Mouse (Mus musculus) limb, embryonic 13.5 days (tissue): ENCODE results near the gene Stk38. TPM values are rescaled to one million over a fixed set of nuclear protein-coding genes. Genes with fewer than 3 reads are reported as not detected.
"Not testable (repeated sequence)": the region's sequence is repeated elsewhere in the genome, so short reads cannot be mapped to it uniquely, and the experiment has no call there.

Source experiments
- ATAC-seq: fragments of 200-750 bp; cut with Nextera tagmentation; 2 replicates; pipeline ENCODE4 v1.8.0; 2017; ENCODE audit warnings: low read depth, moderate number of reproducible peaks, moderate TSS enrichment; ENCODE audit not compliant: low FRiP score
- H3K27ac ChIP-seq: fragments of 300-500 bp; sonication (generic); 2 replicates; pipeline ENCODE4 v1.5.1; 2015; ENCODE audit warnings: inconsistent platforms, mild to moderate bottlenecking, moderate library complexity
- H3K27me3 ChIP-seq: fragments of 300-500 bp; sonication (generic); 2 replicates; pipeline ENCODE4 v1.6.1; 2015; ENCODE audit warnings: mild to moderate bottlenecking, inconsistent platforms
- H3K36me3 ChIP-seq: fragments of 300-500 bp; sonication (generic); 2 replicates; pipeline ENCODE4 v1.6.1; 2015; ENCODE audit warnings: inconsistent platforms, mild to moderate bottlenecking, moderate library complexity
- H3K4me1 ChIP-seq: fragments of 300-500 bp; sonication (generic); 2 replicates; pipeline ENCODE4 v1.6.1; 2015; ENCODE audit warnings: inconsistent platforms
- H3K4me2 ChIP-seq: fragments of 300-500 bp; sonication (generic); replicated peaks from 2 replicates; pipeline ENCODE4 v1.6.1; 2015; ENCODE audit warnings: inconsistent platforms, mild to moderate bottlenecking, moderate library complexity
- H3K4me3 ChIP-seq: fragments of 300-500 bp; sonication (generic); 2 replicates; pipeline ENCODE4 v1.5.1; 2015; ENCODE audit warnings: moderate library complexity, mild to moderate bottlenecking, inconsistent platforms
- H3K9ac ChIP-seq: fragments of 300-500 bp; sonication (generic); 2 replicates; pipeline ENCODE4 v1.6.1; 2015; ENCODE audit warnings: mild to moderate bottlenecking, inconsistent platforms
- H3K9me3 ChIP-seq: fragments of 300-500 bp; sonication (generic); 2 replicates; pipeline ENCODE4 v1.6.1; 2016; ENCODE audit warnings: inconsistent platforms
- WGBS: fragments of 180-500 bp; shearing (Covaris S2); methylation state at CpG from one replicate; pipeline ENCODE4 v1.1.7; 2015; 5-methylcytosine and 5-hydroxymethylcytosine counted together
- polyA plus RNA-seq: library from polyadenylated mRNA; unstranded; fragments of >200 nt; fragmentation: Nextera tagmentation; extraction: Ambion mirVana; gene quantifications from 2 replicates; pipeline ENCODE4 v1.2.1, GENCODE M21; 2015

The Stk38 gene
- polyA plus RNA-seq, 1 experiment from 2014 or later, result 119 TPM

GRCm38 (mm10) chr17:29032274-29033069, 24.7 kb upstream of the Stk38 start, which contains the start of gene Srsf3:
Srsf3 (plus strand) TSS chr17:29032628.
- Histone ChIP-seq H3K27me3 (no peaks in the 10 kb centered on the region), H3K4me1 (peaks cover 27% of the 10 kb centered on the region), H3K4me3 (peak within 1 kb of the TSS; percentile 72), H3K9ac (peak within 1 kb of the TSS; percentile 96), H3K27ac (peak within 1 kb of the TSS; percentile 99), H3K9me3 (no peaks in the 10 kb centered on the region), H3K36me3 (peaks cover 17% of the 10 kb centered on the region), H3K4me2 (peak within 1 kb of the TSS; percentile 89)
- under 1% methylated on average over 72 of the region's 77 CpGs for WGBS
- ATAC-seq, result peak; percentile 98

GRCm38 (mm10) chr17:29031771-29032273, 24.0 kb upstream of the Stk38 start:
- Histone ChIP-seq H3K9me3 (no peaks in the 10 kb centered on the region), H3K4me3 (peak overlapping the region; percentile 72), H3K27ac (peak overlapping the region; percentile 99), H3K36me3 (peaks cover 10% of the 10 kb centered on the region), H3K4me1 (peaks cover 26% of the 10 kb centered on the region), H3K4me2 (peak overlapping the region; percentile 75), H3K9ac (peak overlapping the region; percentile 96), H3K27me3 (no peaks in the 10 kb centered on the region)
- under 1% methylated on average over 26 of the region's 26 CpGs for WGBS
- no peak for ATAC-seq

- not testable (repeated sequence) for ATAC-seq, H3K27me3 ChIP-seq, H3K36me3 ChIP-seq, H3K9me3 ChIP-seq
- peaks cover 25% of the 10 kb centered on the region for H3K4me1 ChIP-seq
- peak overlapping the region; percentile 99 for H3K27ac ChIP-seq
- peak overlapping the region; percentile 72 for H3K4me3 ChIP-seq
- H3K9ac ChIP-seq, result peak overlapping the region; percentile 96
- 40% methylated on average over 7 of the region's 7 CpGs for WGBS
- H3K4me2 ChIP-seq, result peak overlapping the region; percentile 75
Observed at GRCm38 (mm10) chr17:29031085-29031711, 23.4 kb upstream of the Stk38 start.

GRCm38 (mm10) chr17:29030321-29031034, 22.7 kb upstream of the Stk38 start:
- H3K27ac ChIP-seq, result no peak overlapping the region
- no peak overlapping the region for H3K9ac ChIP-seq
- H3K9me3 ChIP-seq, result no peaks in the 10 kb centered on the region
- H3K27me3 ChIP-seq, result no peaks in the 10 kb centered on the region
- ATAC-seq, result no peak
- 90% methylated on average over 6 of the region's 6 CpGs for WGBS
- peaks cover 21% of the 10 kb centered on the region for H3K4me1 ChIP-seq
- H3K4me3 ChIP-seq, result no peak overlapping the region
- H3K36me3 ChIP-seq, result no peaks in the 10 kb centered on the region
- no peak overlapping the region for H3K4me2 ChIP-seq

- Histone ChIP-seq H3K27ac (peak overlapping the region; percentile 52; the same call in 1 of the 2 replicates), H3K4me2 (no peak overlapping the region), H3K27me3 (no peaks in the 10 kb centered on the region), H3K36me3 (no peaks in the 10 kb centered on the region), H3K4me3 (no peak overlapping the region), H3K9ac (no peak overlapping the region), H3K4me1 (peaks cover 30% of the 10 kb centered on the region), H3K9me3 (no peaks in the 10 kb centered on the region)
- 47% methylated on average over 5 of the region's 5 CpGs for WGBS
- ATAC-seq, result no peak
Observed at GRCm38 (mm10) chr17:29026652-29027356, 19.0 kb upstream of the Stk38 start.

GRCm38 (mm10) chr17:29024896-29025565, 17.2 kb upstream of the Stk38 start:
- 21% methylated on average over 10 of the region's 10 CpGs for whole genome bisulfite sequencing
- ATAC-seq, result 0 out of 2 replicates have a peak, but pooled peaks have one; percentile 18
- no peaks in the 10 kb centered on the region for H3K27me3 ChIP-seq
- H3K36me3 ChIP-seq, result no peaks in the 10 kb centered on the region
- H3K4me1 ChIP-seq, result peaks cover 23% of the 10 kb centered on the region
- H3K4me2 ChIP-seq, result no peak overlapping the region
- no peaks in the 10 kb centered on the region for H3K9me3 ChIP-seq
- 0 out of 2 replicates have a peak overlapping the region, but pooled peaks have one; percentile 35 for H3K9ac ChIP-seq
- H3K27ac ChIP-seq, result no peak overlapping the region; the same call in 1 of the 2 replicates
- H3K4me3 ChIP-seq, result no peak overlapping the region

- Histone ChIP-seq H3K9ac (no peak overlapping the region), H3K27ac (no peak overlapping the region), H3K9me3 (no peaks in the 10 kb centered on the region), H3K4me1 (peaks cover 23% of the 10 kb centered on the region), H3K36me3 (no peaks in the 10 kb centered on the region), H3K4me2 (no peak overlapping the region), H3K27me3 (no peaks in the 10 kb centered on the region), H3K4me3 (no peak overlapping the region)
- WGBS, result 66% methylated on average over 22 of the region's 22 CpGs
- no peak for ATAC-seq
Observed at GRCm38 (mm10) chr17:29024047-29024892, 16.5 kb upstream of the Stk38 start.

GRCm38 (mm10) chr17:29023346-29023745, 15.6 kb upstream of the Stk38 start:
- no peak for ATAC-seq
- no peak overlapping the region for H3K4me3 ChIP-seq
- no peak overlapping the region for H3K9ac ChIP-seq
- H3K36me3 ChIP-seq, result no peaks in the 10 kb centered on the region
- no peak overlapping the region for H3K27ac ChIP-seq
- H3K4me1 ChIP-seq, result peaks cover 24% of the 10 kb centered on the region
- no peaks in the 10 kb centered on the region for H3K9me3 ChIP-seq
- no peak overlapping the region for H3K4me2 ChIP-seq
- 86% methylated on average over 6 of the region's 6 CpGs for WGBS
- no peaks in the 10 kb centered on the region for H3K27me3 ChIP-seq

GRCm38 (mm10) chr17:29022230-29022819, 14.5 kb upstream of the Stk38 start:
- Histone ChIP-seq H3K27me3 (no peaks in the 10 kb centered on the region), H3K9ac (peak overlapping the region; percentile 54; the same call in 1 of the 2 replicates), H3K9me3 (no peaks in the 10 kb centered on the region), H3K36me3 (no peaks in the 10 kb centered on the region), H3K27ac (no peak overlapping the region), H3K4me2 (peak overlapping the region; percentile 38), H3K4me3 (no peak overlapping the region; the same call in 1 of the 2 replicates), H3K4me1 (peaks cover 26% of the 10 kb centered on the region)
- ATAC-seq, result no peak
- 24% methylated on average over 15 of the region's 15 CpGs for WGBS

GRCm38 (mm10) chr17:29020444-29020843, 12.6 kb upstream of the Stk38 start:
- Histone ChIP-seq H3K4me1 (peaks cover 14% of the 10 kb centered on the region), H3K4me2 (no peak overlapping the region), H3K9me3 (no peaks in the 10 kb centered on the region), H3K4me3 (no peak overlapping the region), H3K36me3 (no peaks in the 10 kb centered on the region), H3K9ac (no peak overlapping the region), H3K27me3 (no peaks in the 10 kb centered on the region), H3K27ac (no peak overlapping the region)
- ATAC-seq, result no peak
